In genomic region chr10:22007802-22008172, GRCm38 (mm10) we compare ENCODE assay signal across 10 mouse cellular contexts.
DNase-seq lines count a peak whose midpoint lies in the region; ATAC-seq and TF ChIP-seq lines count a peak whose summit lies in the region.
"Had no signal": no experiment of that assay in that cellular context is flagged by ENCODE, and none has a peak within 500 bp of the region (broad histone marks: within the 10 kb centered on the region; RNA-seq: fewer than 3 reads in every experiment).

No protein-coding gene starts in this region.

- H3K4me2 ChIP-seq in kidney, embryonic 16.5 days (replicated peaks; ENCODE audit: low read depth, low read length): no peak overlapping the region
- H3K4me2 ChIP-seq: limb, embryonic 13.5 days had no signal

- no peak overlapping the region for H3K27ac ChIP-seq in kidney, embryonic 16.5 days (ENCODE audit: low read length)
- H3K27ac ChIP-seq: limb, embryonic 13.5 days had no signal

- H3K79me3 ChIP-seq in C2C12 (ENCODE audit: low read depth): no peaks in the 10 kb centered on the region

- H3K79me2 ChIP-seq in C2C12 (ENCODE audit: control insufficient read depth, insufficient read depth): no peaks in the 10 kb centered on the region

- no peak overlapping the region for H3ac ChIP-seq in C2C12 (ENCODE audit: control insufficient read depth, insufficient read length, low read depth)

- H3K4me3 ChIP-seq in kidney, embryonic 16.5 days (ENCODE audit: low read length): no peak overlapping the region
- no peak overlapping the region for H3K4me3 ChIP-seq in C2C12 (ENCODE audit: insufficient read depth, poor library complexity, severe bottlenecking)
- no peak overlapping the region for H3K4me3 ChIP-seq in E14TG2a.4 (replicated peaks; ENCODE audit: low read length)
- H3K4me3 ChIP-seq: erythroblast, embryonic 14.5 days; limb, embryonic 13.5 days had no signal

- no peak for ATAC-seq in kidney, embryonic 16.5 days (ENCODE audit: low FRiP score, low TSS enrichment)

- TF ChIP-seq CTCF in C2C12 (IDR thresholded peaks at IDR 0.05; ENCODE audit: control insufficient read depth, insufficient read depth, insufficient read length) (peak; percentile 31), E14TG2a.4 (conservative IDR thresholded peaks at IDR 0.05; ENCODE audit: low read length) (peak; percentile 52)

- no peaks in the 10 kb centered on the region for H3K36me3 ChIP-seq in kidney, embryonic 16.5 days (ENCODE audit: insufficient read depth, low read length)
- no peaks in the 10 kb centered on the region for H3K36me3 ChIP-seq in C2C12 (ENCODE audit: control insufficient read depth, insufficient read depth)
- H3K36me3 ChIP-seq in E14TG2a.4 (ENCODE audit: insufficient read depth, low read length): no peaks in the 10 kb centered on the region
- H3K36me3 ChIP-seq: limb, embryonic 13.5 days had no signal

- H3K4me1 ChIP-seq in kidney, embryonic 16.5 days (ENCODE audit: insufficient read depth, low read length): no peaks in the 10 kb centered on the region
- 0 out of 2 replicates have a peak, but pooled peaks cover 10% of the 10 kb centered on the region for H3K4me1 ChIP-seq in E14TG2a.4 (replicated peaks; ENCODE audit: low read depth, low read length)
- H3K4me1 ChIP-seq: limb, embryonic 13.5 days had no signal

- H3K9ac ChIP-seq in kidney, embryonic 16.5 days (replicated peaks; ENCODE audit: low read length): no peak overlapping the region
- H3K9ac ChIP-seq: limb, embryonic 13.5 days had no signal

- H3K27me3 ChIP-seq in kidney, embryonic 16.5 days (ENCODE audit: insufficient read depth, low read length): no peaks in the 10 kb centered on the region
- H3K27me3 ChIP-seq in C2C12 (ENCODE audit: control insufficient read depth, insufficient read depth, insufficient read length) (no peaks in the 10 kb centered on the region), E14TG2a.4 (ENCODE audit: insufficient read depth, low read length) (no peaks in the 10 kb centered on the region; the same call in 1 of the 2 replicates)
- H3K27me3 ChIP-seq: limb, embryonic 13.5 days had no signal

- no peaks in the 10 kb centered on the region for H3K9me3 ChIP-seq in kidney, embryonic 16.5 days (ENCODE audit: low read length)
- H3K9me3 ChIP-seq in E14TG2a.4 (ENCODE audit: low read length): no peaks in the 10 kb centered on the region
- H3K9me3 ChIP-seq: limb, embryonic 13.5 days had no signal

- peak; percentile 31 for DNase-seq in kidney, adult 11 months
- DNase-seq in embryo, embryonic 9.5 days (ENCODE audit: extremely low spot score): peak; percentile 15
- DNase-seq in left cerebral cortex, postnatal 25 days (ENCODE audit: low spot score in 2 of 2): peak; percentile 65 to 82
- peak; percentile 50 for DNase-seq in thymus, postnatal 14 days
- DNase-seq in testis, postnatal 14 days (ENCODE audit: low spot score): no peak

- intact Hi-C loops in left cerebral cortex, postnatal 25 days (cut with DNase I): loop anchor here (1.0 kb wide), 1 partner anchor 543 kb away; no protein-coding TSS in a partner anchor

- WGBS in kidney, embryonic 16.5 days: 43% methylated on average over 4 of the region's 4 CpGs

TF ChIP-seq in C2C12, 6 proteins besides CTCF, POLR2A, EP300 and RAD21:
- TF ChIP-seq FOSL1 (IDR thresholded peaks at IDR 0.05; ENCODE audit: insufficient read depth, low read length, poor library complexity, severe bottlenecking) (no peak), MAX (IDR thresholded peaks at IDR 0.05) (no peak), USF1 (IDR thresholded peaks at IDR 0.05; ENCODE audit: low read depth) (no peak), MYOG (IDR thresholded peaks at IDR 0.05; ENCODE audit: control insufficient read depth, extremely low read depth, insufficient read length) (no peak), CEBPB (IDR thresholded peaks at IDR 0.05; ENCODE audit: low read depth) (no peak), MYOD1 (IDR thresholded peaks at IDR 0.05; ENCODE audit: control insufficient read depth, insufficient read length, low read depth) (no peak)
